Mouse (Mus musculus): ENCODE results near the gene Prkcd.

GRCm38 (mm10) chr14:30635219-30635910 lies 9.4 kb upstream of the Prkcd start:
- TF ChIP-seq SRF (IDR thresholded peaks at IDR 0.05; ENCODE audit: control insufficient read depth, insufficient read length, low read depth) (no peak), POLR2A (IDR thresholded peaks at IDR 0.05; ENCODE audit: insufficient read length, low read depth) (no peak), POLR2AphosphoS2 (IDR thresholded peaks at IDR 0.05; ENCODE audit: insufficient read length, low read depth) (no peak), USF1 (IDR thresholded peaks at IDR 0.05; ENCODE audit: low read depth) (no peak), MAX (IDR thresholded peaks at IDR 0.05; ENCODE audit: low read depth) (no peak), MYOG (IDR thresholded peaks at IDR 0.05; ENCODE audit: control insufficient read depth in 1 of 3, insufficient read depth in 1 of 3, insufficient read length in 2 of 3, low read depth in 2 of 3) (no peak), MYOD1 (IDR thresholded peaks at IDR 0.05; ENCODE audit: control insufficient read depth in 1 of 3, insufficient read length in 2 of 3, low read depth in 2 of 3) (no peak), TCF12 (IDR thresholded peaks at IDR 0.05; ENCODE audit: insufficient read depth, poor library complexity, severe bottlenecking) (no peak), TCF3 (IDR thresholded peaks at IDR 0.05; ENCODE audit: insufficient read length, low read depth) (no peak), E2F4 (IDR thresholded peaks at IDR 0.05; ENCODE audit: insufficient read depth) (no peak), CEBPB (IDR thresholded peaks at IDR 0.05; ENCODE audit: insufficient read depth, poor library complexity, severe bottlenecking) (no peak), REST (IDR thresholded peaks at IDR 0.05; ENCODE audit: insufficient read depth, insufficient read length) (no peak)

All from myocyte (in vitro differentiated cells).